Mouse (Mus musculus): ENCODE results near the gene Limd1.

GRCm38 (mm10) chr9:123489727-123490343, 11.3 kb downstream of the Limd1 start:
- TF ChIP-seq CTCF (IDR thresholded peaks at IDR 0.05; ENCODE audit: extremely low read depth, insufficient read depth, low read length) (no peak), POLR2A (IDR thresholded peaks at IDR 0.05; ENCODE audit: extremely low read depth, insufficient read depth, low read length) (no peak)

Measured in cortical plate, adult 2 months (tissue).